Mouse (Mus musculus): ENCODE data around the gene Rimklb.
"Not testable (repeated sequence)": the region's sequence is repeated elsewhere in the genome, so short reads cannot be mapped to it uniquely, and the experiment has no call there.

The Rimklb gene

GRCm38 (mm10) chr6:122498661-122499060 lies at the start of gene Rimklb:
Gene Rimklb, minus strand, starts transcription at chr6:122498761.
- no peak for DNase-seq (ENCODE audit: low read depth, low spot score)

GRCm38 (mm10) chr6:122545948-122546347 lies 47.4 kb upstream of the Rimklb start:
- DNase-seq (ENCODE audit: low read depth, low spot score) = no peak

GRCm38 (mm10) chr6:122545289-122545882 lies 46.8 kb upstream of the Rimklb start:
- DNase-seq (ENCODE audit: low read depth, low spot score) = no peak

GRCm38 (mm10) chr6:122544672-122545071 lies 46.1 kb upstream of the Rimklb start:
- DNase-seq (ENCODE audit: low read depth, low spot score) = no peak

GRCm38 (mm10) chr6:122543574-122543973 lies 45.0 kb upstream of the Rimklb start:
- DNase-seq (ENCODE audit: low read depth, low spot score) = no peak

- DNase-seq (ENCODE audit: low read depth, low spot score) = not testable (repeated sequence)
Observed at GRCm38 (mm10) chr6:122542459-122542858, 43.9 kb upstream of the Rimklb start.

GRCm38 (mm10) chr6:122539564-122539963 lies 41.0 kb upstream of the Rimklb start:
- DNase-seq (ENCODE audit: low read depth, low spot score) = no peak

- no peak for DNase-seq (ENCODE audit: low read depth, low spot score)
Observed at GRCm38 (mm10) chr6:122534032-122534431, 35.5 kb upstream of the Rimklb start.

GRCm38 (mm10) chr6:122532883-122533302 lies 34.3 kb upstream of the Rimklb start:
- DNase-seq (ENCODE audit: low read depth, low spot score) = no peak

- DNase-seq (ENCODE audit: low read depth, low spot score) = no peak
Observed at GRCm38 (mm10) chr6:122531466-122532174, 33.1 kb upstream of the Rimklb start.

GRCm38 (mm10) chr6:122528136-122528535 lies 29.6 kb upstream of the Rimklb start:
- DNase-seq (ENCODE audit: low read depth, low spot score) = no peak

GRCm38 (mm10) chr6:122527596-122527995 lies 29.0 kb upstream of the Rimklb start:
- DNase-seq (ENCODE audit: low read depth, low spot score) = no peak

- DNase-seq (ENCODE audit: low read depth, low spot score) = no peak
Observed at GRCm38 (mm10) chr6:122523289-122523688, 24.7 kb upstream of the Rimklb start.

GRCm38 (mm10) chr6:122522595-122522994 lies 24.0 kb upstream of the Rimklb start:
- DNase-seq (ENCODE audit: low read depth, low spot score) = no peak

GRCm38 (mm10) chr6:122519384-122519783 lies 20.8 kb upstream of the Rimklb start:
- no peak for DNase-seq (ENCODE audit: low read depth, low spot score)

GRCm38 (mm10) chr6:122517668-122518067 lies 19.1 kb upstream of the Rimklb start:
- no peak for DNase-seq (ENCODE audit: low read depth, low spot score)

- DNase-seq (ENCODE audit: low read depth, low spot score) = not testable (repeated sequence)
Observed at GRCm38 (mm10) chr6:122515762-122516161, 17.2 kb upstream of the Rimklb start.

- DNase-seq (ENCODE audit: low read depth, low spot score) = no peak
Observed at GRCm38 (mm10) chr6:122514312-122514711, 15.8 kb upstream of the Rimklb start.

GRCm38 (mm10) chr6:122512914-122513878 lies 14.6 kb upstream of the Rimklb start:
- DNase-seq (ENCODE audit: low read depth, low spot score) = no peak

- DNase-seq (ENCODE audit: low read depth, low spot score) = no peak
Observed at GRCm38 (mm10) chr6:122508494-122508893, 9.9 kb upstream of the Rimklb start.

GRCm38 (mm10) chr6:122505545-122505944 lies 7.0 kb upstream of the Rimklb start, which contains the start of gene Mfap5:
Gene Mfap5, plus strand, starts transcription at chr6:122505845.
- DNase-seq (ENCODE audit: low read depth, low spot score) = no peak

GRCm38 (mm10) chr6:122505041-122505440 lies 6.5 kb upstream of the Rimklb start:
- DNase-seq (ENCODE audit: low read depth, low spot score) = no peak
